Mouse (Mus musculus) heart, embryonic 16.5 days (tissue): ENCODE measurements at regions not wholly inside any gene's neighbourhood (a gene's known extent, or its start where the extent isn't known, plus 50 kb on each side); places are given as distances from the start of the nearest gene placed in this dataset.

Experiments
- ATAC-seq: fragments of 200-750 bp; cut with Nextera tagmentation; replicated peaks from 2 replicates; pipeline ENCODE4 v1.8.0; 2017; ENCODE audit warnings: moderate number of reproducible peaks; ENCODE audit not compliant: insufficient read depth, low FRiP score; ENCODE audit errors: extremely low read depth
- H3K27ac ChIP-seq: fragments of 300-500 bp; sonication (generic); 2 replicates; pipeline ENCODE4 v1.5.1; 2014; ENCODE audit warnings: mild to moderate bottlenecking, low read length, control low read depth, moderate library complexity
- H3K27me3 ChIP-seq: fragments of 300-500 bp; sonication (generic); 2 replicates; pipeline ENCODE4 v1.6.1; 2014; ENCODE audit warnings: low read length, mixed read lengths; ENCODE audit not compliant: control insufficient read depth, insufficient read depth
- H3K36me3 ChIP-seq: fragments of 300-500 bp; sonication (generic); 2 replicates; pipeline ENCODE4 v1.6.1; 2014; ENCODE audit not compliant: control insufficient read depth, insufficient read depth
- H3K4me1 ChIP-seq: fragments of 300-500 bp; sonication (generic); 2 replicates; pipeline ENCODE4 v1.6.1; 2014; ENCODE audit warnings: low read length, mixed read lengths; ENCODE audit not compliant: control insufficient read depth, insufficient read depth
- H3K4me2 ChIP-seq: fragments of 300-500 bp; sonication (generic); 2 replicates; pipeline ENCODE4 v1.6.1; 2014; ENCODE audit warnings: low read depth, mild to moderate bottlenecking, control low read depth, low read length
- H3K4me3 ChIP-seq: fragments of 300-500 bp; sonication (generic); 2 replicates; pipeline ENCODE4 v1.5.1; 2014; ENCODE audit warnings: mild to moderate bottlenecking, control low read depth, low read length
- H3K9ac ChIP-seq: fragments of 300-500 bp; sonication (generic); 2 replicates; pipeline ENCODE4 v1.6.1; 2014; ENCODE audit warnings: low read length, control low read depth
- H3K9me3 ChIP-seq: fragments of 300-500 bp; sonication (generic); replicated peaks from 2 replicates; pipeline ENCODE4 v1.6.1; 2016; ENCODE audit warnings: low read length; ENCODE audit not compliant: control insufficient read depth
- WGBS: fragments of 180-500 bp; shearing (Covaris S2); extraction: QIAGEN DNeasy Blood & Tissue Kit; methylation state at CpG from one replicate; pipeline ENCODE4 v1.1.7; 2014; 5-methylcytosine and 5-hydroxymethylcytosine counted together

- H3K27ac ChIP-seq = no peak overlapping the region
- 66% methylated on average over 2 of the region's 2 CpGs for WGBS
- no peak overlapping the region for H3K4me2 ChIP-seq
- no peak for ATAC-seq
- no peak overlapping the region for H3K4me3 ChIP-seq
- H3K9me3 ChIP-seq = no peaks in the 10 kb centered on the region
- H3K36me3 ChIP-seq = no peaks in the 10 kb centered on the region
- no peaks in the 10 kb centered on the region for H3K27me3 ChIP-seq
- H3K4me1 ChIP-seq = no peaks in the 10 kb centered on the region
- H3K9ac ChIP-seq = no peak overlapping the region
These were observed 184.8 kb downstream of the Fam49a start for GRCm38 (mm10) chr12:12446768-12447167.

- Histone ChIP-seq H3K36me3 (no peaks in the 10 kb centered on the region), H3K9ac (no peak overlapping the region), H3K4me1 (no peaks in the 10 kb centered on the region; the same call in 1 of the 2 replicates), H3K27ac (no peak overlapping the region), H3K27me3 (no peaks in the 10 kb centered on the region), H3K9me3 (no peaks in the 10 kb centered on the region), H3K4me2 (no peak overlapping the region), H3K4me3 (no peak overlapping the region)
- ATAC-seq = no peak
- WGBS = 89% methylated on average over 3 of the region's 3 CpGs
These were observed 184.3 kb downstream of the Fam49a start for GRCm38 (mm10) chr12:12446281-12446680.

- no peaks in the 10 kb centered on the region for H3K27me3 ChIP-seq
- H3K9ac ChIP-seq = no peak overlapping the region
- ATAC-seq = no peak
- H3K4me3 ChIP-seq = no peak overlapping the region
- whole genome bisulfite sequencing = 70% methylated on average over 4 of the region's 4 CpGs
- H3K36me3 ChIP-seq = no peaks in the 10 kb centered on the region
- H3K4me2 ChIP-seq = no peak overlapping the region
- H3K9me3 ChIP-seq = no peaks in the 10 kb centered on the region
- H3K27ac ChIP-seq = no peak overlapping the region
- H3K4me1 ChIP-seq = peaks cover 3% of the 10 kb centered on the region; the same call in 1 of the 2 replicates
These were observed 180.9 kb downstream of the Fam49a start for GRCm38 (mm10) chr12:12442872-12443271.

GRCm38 (mm10) chr12:12436379-12436778 is 174.4 kb downstream of the Fam49a start:
- Histone ChIP-seq H3K9me3 (no peaks in the 10 kb centered on the region), H3K4me1 (peaks cover 3% of the 10 kb centered on the region; the same call in 1 of the 2 replicates), H3K36me3 (no peaks in the 10 kb centered on the region), H3K4me3 (no peak overlapping the region), H3K27me3 (no peaks in the 10 kb centered on the region), H3K27ac (no peak overlapping the region), H3K4me2 (no peak overlapping the region), H3K9ac (no peak overlapping the region)
- WGBS = 100% methylated on average over 1 of the region's 1 CpGs
- no peak for ATAC-seq

GRCm38 (mm10) chr12:12432597-12432996 is 170.7 kb downstream of the Fam49a start:
- Histone ChIP-seq H3K4me3 (no peak overlapping the region), H3K4me1 (no peaks in the 10 kb centered on the region), H3K27ac (no peak overlapping the region), H3K4me2 (no peak overlapping the region), H3K9me3 (no peaks in the 10 kb centered on the region), H3K36me3 (no peaks in the 10 kb centered on the region), H3K9ac (no peak overlapping the region), H3K27me3 (no peaks in the 10 kb centered on the region)
- 58% methylated on average over 1 of the region's 1 CpGs for WGBS
- no peak for ATAC-seq
